Mouse (Mus musculus) cerebellum, postnatal 10 days (tissue): ENCODE measurements around the gene Mif4gd.

Source experiments
- DNase-seq, 2 experiments: peaks; one replicate each; pipeline ENCODE4 v3.0.0; 2021; ENCODE audit warnings: mixed read lengths in 2 of 2

The Mif4gd gene

DNA sequence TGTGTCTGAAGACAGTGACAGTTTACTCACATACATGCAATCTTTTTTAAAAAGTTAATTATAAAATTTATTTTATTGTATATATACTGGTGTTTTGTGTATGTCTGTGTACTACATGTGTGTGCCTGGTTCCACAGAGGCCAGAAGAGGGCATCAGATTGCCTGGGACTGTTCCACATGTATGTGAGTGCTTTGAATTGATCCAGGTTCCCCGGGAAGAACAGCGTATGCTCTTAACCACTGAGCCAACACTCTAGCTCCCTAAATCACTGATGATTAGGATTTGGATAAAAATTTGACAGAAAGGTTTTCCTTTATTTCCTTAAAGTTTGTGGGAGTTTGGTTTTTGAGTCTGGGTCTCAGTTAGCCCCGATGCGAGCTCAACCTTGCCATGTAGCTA, 49.4 kb downstream of the Mif4gd start:
- DNase-seq, result peak; percentile 34 to 37
